Mouse (Mus musculus) midbrain, embryonic 14.5 days (tissue): Measurements from ENCODE around the gene Acin1. TPM values are rescaled to one million over a fixed set of nuclear protein-coding genes. Genes with fewer than 3 reads are reported as not detected.
"Not testable (repeated sequence)": the region's sequence is repeated elsewhere in the genome, so short reads cannot be mapped to it uniquely, and the experiment has no call there.

ENCODE experiments used
- ATAC-seq: fragments of 200-750 bp; cut with Nextera tagmentation; 2 replicates; pipeline ENCODE4 v1.8.0; 2017; ENCODE audit warnings: moderate number of reproducible peaks, moderate library complexity; ENCODE audit not compliant: low FRiP score, low TSS enrichment
- DNase-seq: peaks from one replicate; pipeline ENCODE4 v3.0.0-alpha.2; 2015
- H3K27ac ChIP-seq: fragments of 300-500 bp; sonication (generic); replicated peaks from 2 replicates; pipeline ENCODE4 v1.5.1; 2014; ENCODE audit warnings: mild to moderate bottlenecking, low read depth, low read length, moderate library complexity
- H3K27me3 ChIP-seq: fragments of 300-500 bp; sonication (generic); 2 replicates; pipeline ENCODE4 v1.6.1; 2014; ENCODE audit warnings: low read length, control low read depth, mixed read lengths; ENCODE audit not compliant: control insufficient read depth, insufficient read depth
- H3K36me3 ChIP-seq: fragments of 300-500 bp; sonication (generic); 2 replicates; pipeline ENCODE4 v1.6.1; 2014; ENCODE audit warnings: low read length, control low read depth; ENCODE audit not compliant: control insufficient read depth, insufficient read depth
- H3K4me1 ChIP-seq: fragments of 300-500 bp; sonication (generic); 2 replicates; pipeline ENCODE4 v1.6.1; 2014; ENCODE audit warnings: mild to moderate bottlenecking, antibody characterized with exemption, low read length, control low read depth; ENCODE audit not compliant: control insufficient read depth, insufficient read depth
- H3K4me2 ChIP-seq: fragments of 300-500 bp; sonication (generic); 2 replicates; pipeline ENCODE4 v1.6.1; 2014; ENCODE audit warnings: mild to moderate bottlenecking, low read length, moderate library complexity
- H3K4me3 ChIP-seq: fragments of 300-500 bp; sonication (generic); replicated peaks from 2 replicates; pipeline ENCODE4 v1.5.1; 2014; ENCODE audit warnings: low read depth, low read length
- H3K9ac ChIP-seq: fragments of 300-500 bp; sonication (generic); replicated peaks from 2 replicates; pipeline ENCODE4 v1.6.1; 2014; ENCODE audit warnings: mild to moderate bottlenecking, low read length, moderate library complexity
- H3K9me3 ChIP-seq: fragments of 300-500 bp; sonication (generic); 2 replicates; pipeline ENCODE4 v1.6.1; 2016; ENCODE audit warnings: low read length, control low read depth, mixed read lengths; ENCODE audit not compliant: control insufficient read depth
- WGBS: fragments of 180-500 bp; shearing (Covaris S2); extraction: QIAGEN DNeasy Blood & Tissue Kit; methylation state at CpG from one replicate; pipeline ENCODE4 v1.1.7; 2014; 5-methylcytosine and 5-hydroxymethylcytosine counted together
- polyA plus RNA-seq: library from polyadenylated mRNA; unstranded; fragments of >200 nt; fragmentation: Nextera tagmentation; extraction: Ambion mirVana; gene quantifications from 2 replicates; pipeline ENCODE4 v1.2.1, GENCODE M21; 2014

Gene Acin1
- polyA plus RNA-seq, 1 experiment from 2014 or later = 128 TPM

- peaks cover 24% of the 10 kb centered on the region for H3K36me3 ChIP-seq
- no peaks in the 10 kb centered on the region for H3K27me3 ChIP-seq
- DNase-seq (peak; percentile 46), ATAC-seq (peak; percentile 49)
- peak overlapping the region; percentile 81 for H3K4me3 ChIP-seq
- H3K27ac ChIP-seq = peak overlapping the region; percentile 79
- H3K4me1 ChIP-seq = peaks cover 12% of the 10 kb centered on the region; the same call in 1 of the 2 replicates
- H3K4me2 ChIP-seq = peak overlapping the region; percentile 71
- 2% methylated on average over 36 of the region's 38 CpGs for WGBS
- H3K9ac ChIP-seq = peak overlapping the region; percentile 86
- no peaks in the 10 kb centered on the region for H3K9me3 ChIP-seq
These were observed 69.4 kb downstream of the Acin1 start for GRCm38 (mm10) chr14:54617152-54617896.

- DNase-seq (no peak), ATAC-seq (no peak)
- H3K27me3 ChIP-seq = no peaks in the 10 kb centered on the region
- H3K4me3 ChIP-seq = no peak overlapping the region
- H3K9ac ChIP-seq = no peak overlapping the region
- H3K27ac ChIP-seq = no peak overlapping the region
- peaks cover 12% of the 10 kb centered on the region; the same call in 1 of the 2 replicates for H3K4me1 ChIP-seq
- no peaks in the 10 kb centered on the region for H3K9me3 ChIP-seq
- WGBS = 94% methylated on average over 16 of the region's 16 CpGs
- H3K36me3 ChIP-seq = peaks cover 31% of the 10 kb centered on the region
- peak overlapping the region; percentile 71 for H3K4me2 ChIP-seq
These were observed 70.4 kb downstream of the Acin1 start for GRCm38 (mm10) chr14:54616226-54616825.

- not testable (repeated sequence) for H3K4me2 ChIP-seq, ATAC-seq, H3K4me3 ChIP-seq, H3K9me3 ChIP-seq, H3K27ac ChIP-seq, H3K27me3 ChIP-seq, DNase-seq, H3K9ac ChIP-seq
- peaks cover 12% of the 10 kb centered on the region; the same call in 1 of the 2 replicates for H3K4me1 ChIP-seq
- H3K36me3 ChIP-seq = peaks cover 31% of the 10 kb centered on the region
- 93% methylated on average over 15 of the region's 16 CpGs for WGBS
These were observed 72.6 kb downstream of the Acin1 start for GRCm38 (mm10) chr14:54614130-54614529.

- H3K36me3 ChIP-seq = peaks cover 30% of the 10 kb centered on the region
- no peak overlapping the region for H3K9ac ChIP-seq
- H3K27me3 ChIP-seq = no peaks in the 10 kb centered on the region
- no peak overlapping the region for H3K4me3 ChIP-seq
- H3K4me2 ChIP-seq = no peak overlapping the region
- no peaks in the 10 kb centered on the region; the same call in 1 of the 2 replicates for H3K4me1 ChIP-seq
- WGBS = 77% methylated on average over 6 of the region's 6 CpGs
- ATAC-seq (no peak), DNase-seq (no peak)
- no peak overlapping the region for H3K27ac ChIP-seq
- H3K9me3 ChIP-seq = no peaks in the 10 kb centered on the region
These were observed 76.1 kb downstream of the Acin1 start for GRCm38 (mm10) chr14:54610648-54611047.

- no peak overlapping the region for H3K4me2 ChIP-seq
- H3K27me3 ChIP-seq = no peaks in the 10 kb centered on the region
- WGBS = 75% methylated on average over 4 of the region's 4 CpGs
- H3K36me3 ChIP-seq = peaks cover 23% of the 10 kb centered on the region
- peak; percentile 60 for DNase-seq
- peaks cover under 1% of the 10 kb centered on the region; the same call in 1 of the 2 replicates for H3K4me1 ChIP-seq
- no peak overlapping the region for H3K4me3 ChIP-seq
- no peak overlapping the region for H3K27ac ChIP-seq
- H3K9ac ChIP-seq = no peak overlapping the region
- H3K9me3 ChIP-seq = no peaks in the 10 kb centered on the region
- no peak for ATAC-seq
These were observed 76.8 kb downstream of the Acin1 start for GRCm38 (mm10) chr14:54609962-54610361.

GRCm38 (mm10) chr14:54609245-54609644 lies 77.5 kb downstream of the Acin1 start:
- Histone ChIP-seq H3K4me3 (no peak overlapping the region), H3K4me2 (no peak overlapping the region), H3K27ac (no peak overlapping the region), H3K36me3 (peaks cover 19% of the 10 kb centered on the region), H3K27me3 (no peaks in the 10 kb centered on the region), H3K4me1 (peaks cover 7% of the 10 kb centered on the region; the same call in 1 of the 2 replicates), H3K9me3 (no peaks in the 10 kb centered on the region), H3K9ac (no peak overlapping the region)
- ATAC-seq (no peak), DNase-seq (no peak)
- 77% methylated on average over 4 of the region's 4 CpGs for WGBS

- Histone ChIP-seq H3K9me3 (no peaks in the 10 kb centered on the region), H3K4me3 (no peak overlapping the region), H3K4me1 (peaks cover 14% of the 10 kb centered on the region; the same call in 1 of the 2 replicates), H3K27ac (no peak overlapping the region), H3K9ac (no peak overlapping the region), H3K27me3 (no peaks in the 10 kb centered on the region), H3K36me3 (peaks cover 7% of the 10 kb centered on the region), H3K4me2 (no peak overlapping the region)
- DNase-seq (no peak), ATAC-seq (no peak)
- WGBS = 33% methylated on average over 8 of the region's 8 CpGs
These were observed 79.5 kb downstream of the Acin1 start for GRCm38 (mm10) chr14:54607226-54607625.

GRCm38 (mm10) chr14:54605752-54606321 lies 80.9 kb downstream of the Acin1 start, which contains the start of gene 4931414P19Rik:
Gene 4931414P19Rik, minus strand, starts transcription at chr14:54605993.
- Histone ChIP-seq H3K36me3 (no peaks in the 10 kb centered on the region), H3K4me2 (peak within 1 kb of the TSS; percentile 64)

More at GRCm38 (mm10) chr14:54605752-54606321, 80.9 kb downstream of the Acin1 start, which contains the start of gene 4931414P19Rik:
- ATAC-seq (peak; percentile 38; the same call in 1 of the 2 replicates), DNase-seq (peak; percentile 89)
- peak within 1 kb of the TSS; percentile 58 for H3K9ac ChIP-seq
- no peaks in the 10 kb centered on the region for H3K9me3 ChIP-seq
- under 1% methylated on average over 31 of the region's 39 CpGs for WGBS
- peaks cover 16% of the 10 kb centered on the region; the same call in 1 of the 2 replicates for H3K4me1 ChIP-seq
- peak within 1 kb of the TSS; percentile 69 for H3K27ac ChIP-seq
- no peaks in the 10 kb centered on the region for H3K27me3 ChIP-seq
- H3K4me3 ChIP-seq = peak within 1 kb of the TSS; percentile 45
